Mouse (Mus musculus) liver, embryonic 15.5 days (tissue): ENCODE data around the gene Nek2. TPM values are rescaled to one million over a fixed set of nuclear protein-coding genes. Genes with fewer than 3 reads are reported as not detected.

Experiments
- ATAC-seq: fragments of 200-750 bp; cut with Nextera tagmentation; 2 replicates; pipeline ENCODE4 v1.8.0; 2017; ENCODE audit warnings: moderate number of reproducible peaks, mild to moderate bottlenecking, moderate library complexity; ENCODE audit not compliant: insufficient read depth
- H3K27ac ChIP-seq: fragments of 300-500 bp; sonication (generic); replicated peaks from 2 replicates; pipeline ENCODE4 v1.5.1; 2015; ENCODE audit warnings: mild to moderate bottlenecking, inconsistent platforms
- H3K27me3 ChIP-seq: fragments of 300-500 bp; sonication (generic); 2 replicates; pipeline ENCODE4 v1.6.1; 2015; ENCODE audit warnings: mild to moderate bottlenecking, inconsistent platforms
- H3K36me3 ChIP-seq: fragments of 300-500 bp; sonication (generic); replicated peaks from 2 replicates; pipeline ENCODE4 v1.6.1; 2015; ENCODE audit warnings: moderate library complexity, mild to moderate bottlenecking, inconsistent platforms
- H3K4me1 ChIP-seq: fragments of 300-500 bp; sonication (generic); replicated peaks from 2 replicates; pipeline ENCODE4 v1.6.1; 2015; ENCODE audit warnings: inconsistent platforms
- H3K4me2 ChIP-seq: fragments of 300-500 bp; sonication (generic); 2 replicates; pipeline ENCODE4 v1.6.1; 2015; ENCODE audit warnings: moderate library complexity, mild to moderate bottlenecking, inconsistent platforms
- H3K4me3 ChIP-seq: fragments of 300-500 bp; sonication (generic); replicated peaks from 2 replicates; pipeline ENCODE4 v1.5.1; 2015; ENCODE audit warnings: mild to moderate bottlenecking, inconsistent platforms
- H3K9ac ChIP-seq: fragments of 300-500 bp; sonication (generic); 2 replicates; pipeline ENCODE4 v1.6.1; 2015; ENCODE audit warnings: moderate library complexity, mild to moderate bottlenecking, inconsistent platforms
- H3K9me3 ChIP-seq: fragments of 300-500 bp; sonication (generic); replicated peaks from 2 replicates; pipeline ENCODE4 v1.6.1; 2016; ENCODE audit warnings: inconsistent platforms
- WGBS: fragments of 180-500 bp; shearing (Covaris S2); methylation state at CpG from one replicate; pipeline ENCODE4 v1.1.7; 2015; ENCODE audit warnings: mixed read lengths; ENCODE audit not compliant: insufficient replicate concordance; 5-methylcytosine and 5-hydroxymethylcytosine counted together
- polyA plus RNA-seq: library from polyadenylated mRNA; unstranded; fragments of >200 nt; fragmentation: Nextera tagmentation; extraction: Ambion mirVana; gene quantifications from 2 replicates; pipeline ENCODE4 v1.2.1, GENCODE M21; 2015

Gene Nek2
- polyA plus RNA-seq, 1 experiment from 2014 or later = 33.5 TPM

DNA sequence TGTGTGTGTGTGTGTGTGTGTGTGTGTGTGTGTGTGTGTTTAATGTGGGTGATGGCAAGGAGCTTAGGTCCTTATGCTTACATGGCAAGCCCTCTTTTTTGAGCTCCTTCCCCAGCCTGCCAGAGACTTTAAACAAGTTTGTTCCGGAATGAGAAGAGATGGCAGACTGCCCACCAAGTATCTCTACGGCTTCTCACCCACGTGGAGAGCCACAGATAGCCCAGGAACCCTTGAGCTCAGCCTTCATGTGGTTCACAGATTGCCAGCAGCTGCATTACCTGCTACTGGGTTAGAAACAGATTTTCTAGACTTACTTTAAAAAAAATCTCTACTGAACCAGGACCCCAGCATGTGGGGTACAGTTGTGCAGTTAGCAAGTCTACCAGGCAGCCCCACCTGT lies 38.6 kb downstream of the Nek2 start:
- H3K27ac ChIP-seq = no peak overlapping the region
- H3K4me2 ChIP-seq = no peak overlapping the region
- no peak for ATAC-seq
- no peak overlapping the region for H3K9ac ChIP-seq
- WGBS = 49% methylated on average over 3 of the region's 3 CpGs
- H3K27me3 ChIP-seq = peaks cover 11% of the 10 kb centered on the region; the same call in 1 of the 2 replicates
- no peaks in the 10 kb centered on the region for H3K36me3 ChIP-seq
- peaks cover 25% of the 10 kb centered on the region for H3K4me1 ChIP-seq
- no peak overlapping the region for H3K4me3 ChIP-seq
- H3K9me3 ChIP-seq = no peaks in the 10 kb centered on the region

DNA sequence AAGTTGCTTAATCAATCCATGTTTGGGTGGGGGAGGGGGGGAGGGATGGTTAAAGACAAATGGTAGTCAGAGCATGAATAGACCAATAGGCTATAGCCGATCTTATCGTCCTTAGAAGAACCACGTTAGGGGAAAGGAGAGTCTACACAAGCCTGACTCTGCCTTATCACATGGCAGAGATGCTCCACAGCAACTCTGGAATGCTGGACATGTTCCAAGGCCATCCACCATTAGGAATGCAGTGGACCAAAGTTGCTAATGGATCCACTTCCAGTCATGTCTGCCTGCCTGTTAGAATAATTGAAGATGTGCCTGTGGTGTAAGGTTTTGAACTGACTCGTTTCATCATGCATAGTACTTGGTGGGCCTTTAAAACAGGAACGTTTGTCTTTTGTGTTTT lies 40.0 kb downstream of the Nek2 start:
- Histone ChIP-seq H3K4me3 (no peak overlapping the region), H3K4me1 (peaks cover 12% of the 10 kb centered on the region), H3K36me3 (no peaks in the 10 kb centered on the region), H3K27me3 (peaks cover 14% of the 10 kb centered on the region; the same call in 1 of the 2 replicates), H3K4me2 (no peak overlapping the region), H3K9me3 (no peaks in the 10 kb centered on the region), H3K9ac (no peak overlapping the region), H3K27ac (no peak overlapping the region)
- WGBS = 50% methylated on average over 5 of the region's 5 CpGs
- no peak for ATAC-seq

DNA sequence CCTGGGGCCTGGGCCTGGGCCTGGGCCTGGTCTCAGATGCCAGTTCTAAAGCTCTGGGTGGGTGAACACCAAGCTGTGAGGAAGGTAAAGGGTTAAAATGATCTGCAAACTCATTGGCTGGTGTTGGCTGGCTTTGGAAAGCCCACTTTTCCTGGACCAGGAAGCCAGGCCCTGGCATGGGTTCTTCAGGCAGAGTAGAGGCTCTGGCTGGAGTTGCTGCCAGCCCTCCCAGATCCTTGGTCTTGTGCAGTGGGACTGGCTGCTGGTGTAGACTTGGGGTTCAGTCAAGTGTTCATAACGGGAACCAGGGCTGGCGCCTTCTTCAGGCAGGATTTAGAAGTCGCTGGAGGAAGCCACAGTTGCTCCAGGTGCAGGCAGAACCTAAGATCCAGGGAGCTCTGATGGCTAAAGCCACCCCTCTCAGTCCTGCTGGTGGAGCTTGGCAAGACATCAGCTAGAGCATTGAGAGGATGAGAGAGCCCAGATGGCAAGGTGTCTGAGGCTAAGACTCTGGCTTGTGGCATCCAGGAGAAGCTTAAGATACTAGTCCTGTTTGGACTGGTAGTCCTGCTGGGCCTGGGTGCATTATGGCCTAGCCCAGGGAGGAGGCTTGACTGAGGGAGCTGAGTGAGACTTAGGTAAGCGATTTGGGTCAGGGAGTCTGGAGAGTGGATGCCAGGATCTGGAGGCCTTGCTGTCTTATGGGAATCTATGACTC lies 42.7 kb downstream of the Nek2 start:
- no peak overlapping the region for H3K9ac ChIP-seq
- no peak overlapping the region for H3K27ac ChIP-seq
- ATAC-seq = no peak
- peaks cover 20% of the 10 kb centered on the region for H3K27me3 ChIP-seq
- H3K4me3 ChIP-seq = no peak overlapping the region
- H3K9me3 ChIP-seq = no peaks in the 10 kb centered on the region
- 0 out of 2 replicates have a peak, but pooled peaks cover 2% of the 10 kb centered on the region for H3K4me1 ChIP-seq
- 67% methylated on average over 4 of the region's 4 CpGs for WGBS
- H3K4me2 ChIP-seq = no peak overlapping the region
- H3K36me3 ChIP-seq = no peaks in the 10 kb centered on the region

DNA sequence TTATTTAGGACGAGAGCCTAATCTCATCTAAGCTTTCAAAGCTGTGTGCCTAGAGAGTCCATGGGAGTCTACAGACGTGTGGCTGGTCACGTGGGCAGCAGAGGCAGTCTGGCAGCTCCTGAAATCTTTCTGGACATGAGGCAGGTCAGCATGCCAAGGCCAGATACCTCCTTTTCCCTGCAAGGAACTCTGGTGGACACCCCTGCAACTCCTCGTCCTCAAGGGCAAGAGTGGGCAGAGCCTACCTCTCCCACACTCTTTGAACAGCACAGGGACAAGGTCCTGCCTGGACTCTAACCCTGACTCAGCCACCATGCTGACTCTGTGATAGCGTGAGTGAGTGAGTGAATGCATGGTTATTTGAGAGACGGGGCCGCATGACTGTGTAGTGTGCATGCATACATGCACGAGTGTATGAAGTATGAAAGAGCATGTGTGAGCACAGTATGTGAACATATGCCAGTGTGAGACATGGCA lies 43.3 kb downstream of the Nek2 start:
- Histone ChIP-seq H3K4me3 (no peak overlapping the region), H3K27ac (no peak overlapping the region), H3K27me3 (peaks cover 24% of the 10 kb centered on the region), H3K4me2 (no peak overlapping the region), H3K9me3 (no peaks in the 10 kb centered on the region), H3K4me1 (no peaks in the 10 kb centered on the region), H3K36me3 (no peaks in the 10 kb centered on the region), H3K9ac (no peak overlapping the region)
- 65% methylated on average over 8 of the region's 8 CpGs for WGBS
- no peak for ATAC-seq

DNA sequence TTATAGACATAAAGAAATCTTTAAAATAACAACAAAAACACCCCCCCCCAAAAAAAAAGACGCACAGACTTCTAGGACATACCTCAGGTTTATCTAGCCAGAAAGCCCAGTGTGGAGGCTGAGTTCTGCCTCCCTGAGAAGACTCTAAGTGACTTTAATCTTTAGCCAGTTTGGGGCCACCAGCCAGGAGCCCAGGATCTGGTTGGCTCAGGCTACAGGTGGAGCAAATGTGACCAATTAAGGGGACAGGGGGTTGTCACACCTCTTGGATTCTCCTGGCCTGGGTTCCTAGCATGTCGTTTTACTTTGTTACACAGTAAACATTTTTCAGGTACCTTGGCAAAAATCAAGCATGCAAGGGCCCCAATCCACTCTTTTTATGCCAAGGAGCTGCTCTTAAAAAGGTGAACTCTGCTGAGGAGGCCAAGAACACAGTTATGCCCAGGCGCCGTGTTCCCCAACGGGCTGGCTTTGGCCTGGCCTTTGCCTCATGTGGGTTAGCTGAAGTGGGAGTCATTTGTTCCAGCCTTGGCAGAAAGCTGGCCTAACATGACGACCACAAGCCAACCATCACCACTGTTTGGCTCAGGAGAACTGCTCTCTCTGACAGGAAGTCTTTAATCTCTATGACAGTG lies 50.9 kb downstream of the Nek2 start:
- no peak overlapping the region for H3K4me2 ChIP-seq
- H3K4me1 ChIP-seq = peaks cover 17% of the 10 kb centered on the region
- no peak overlapping the region for H3K9ac ChIP-seq
- no peaks in the 10 kb centered on the region for H3K9me3 ChIP-seq
- H3K27me3 ChIP-seq = peaks cover 52% of the 10 kb centered on the region
- no peak for ATAC-seq
- WGBS = 63% methylated on average over 6 of the region's 6 CpGs
- no peak overlapping the region for H3K4me3 ChIP-seq
- no peak overlapping the region for H3K27ac ChIP-seq
- no peaks in the 10 kb centered on the region for H3K36me3 ChIP-seq

DNA sequence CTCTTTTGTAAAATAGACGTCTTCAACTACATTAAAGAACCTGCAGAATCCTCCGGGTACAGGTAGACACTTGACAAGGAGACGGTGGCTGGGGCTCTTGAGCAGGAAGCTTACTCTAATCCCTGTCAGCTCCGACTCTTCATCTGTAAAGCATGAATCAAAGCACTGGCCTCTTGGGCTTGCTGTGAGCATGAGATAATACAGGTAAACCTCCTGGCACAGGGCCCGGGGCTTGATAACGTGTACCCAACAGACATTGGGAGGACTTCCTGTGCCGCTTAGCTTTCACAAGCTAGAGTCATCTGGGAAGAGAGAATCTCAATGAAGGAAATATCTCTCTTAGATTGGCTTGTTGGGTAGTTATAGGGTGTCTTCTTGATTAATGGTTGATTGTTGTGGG lies 53.8 kb downstream of the Nek2 start:
- H3K4me1 ChIP-seq = peaks cover 29% of the 10 kb centered on the region
- H3K4me2 ChIP-seq = no peak overlapping the region
- peaks cover 59% of the 10 kb centered on the region for H3K27me3 ChIP-seq
- no peak overlapping the region for H3K4me3 ChIP-seq
- no peaks in the 10 kb centered on the region for H3K9me3 ChIP-seq
- H3K36me3 ChIP-seq = no peaks in the 10 kb centered on the region
- 28% methylated on average over 7 of the region's 7 CpGs for WGBS
- no peak overlapping the region for H3K9ac ChIP-seq
- 0 out of 2 replicates have a peak, but pooled peaks have one; percentile 20 for ATAC-seq
- H3K27ac ChIP-seq = no peak overlapping the region

DNA sequence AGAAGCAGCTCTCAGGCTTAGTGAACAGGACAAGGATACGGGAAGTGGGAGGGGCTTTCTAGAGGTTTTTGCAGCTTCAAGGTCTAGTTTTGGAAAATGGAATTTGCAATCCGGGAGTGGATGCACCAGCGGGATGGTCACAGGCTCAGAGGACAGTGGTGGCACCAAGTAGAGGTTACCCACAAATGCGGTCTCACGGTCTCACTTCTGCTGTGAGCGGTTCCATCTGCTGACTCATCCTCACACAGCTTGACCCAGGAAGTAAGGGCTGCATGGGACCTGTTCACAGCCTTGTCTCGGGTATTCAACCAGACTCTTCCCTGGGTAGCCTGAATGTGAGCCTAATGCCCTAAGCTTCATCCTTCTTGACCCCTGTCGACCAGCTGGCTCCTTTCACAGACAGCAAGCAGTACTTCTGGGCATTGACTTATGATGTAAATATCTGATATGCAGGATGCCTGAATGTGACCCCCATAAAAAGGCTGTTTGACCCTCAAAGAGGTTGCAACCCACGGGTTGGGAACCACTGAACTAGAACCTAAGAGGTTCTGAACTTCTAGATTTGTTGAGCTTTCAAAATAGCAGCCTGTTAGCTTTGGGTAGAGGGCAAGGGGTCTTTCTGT lies 54.5 kb downstream of the Nek2 start:
- Histone ChIP-seq H3K27ac (no peak overlapping the region), H3K27me3 (peaks cover 59% of the 10 kb centered on the region), H3K9ac (no peak overlapping the region), H3K9me3 (no peaks in the 10 kb centered on the region), H3K4me3 (no peak overlapping the region), H3K4me1 (peaks cover 37% of the 10 kb centered on the region), H3K36me3 (no peaks in the 10 kb centered on the region), H3K4me2 (no peak overlapping the region)
- 0 out of 2 replicates have a peak, but pooled peaks have one; percentile 40 for ATAC-seq
- 46% methylated on average over 9 of the region's 9 CpGs for WGBS

DNA sequence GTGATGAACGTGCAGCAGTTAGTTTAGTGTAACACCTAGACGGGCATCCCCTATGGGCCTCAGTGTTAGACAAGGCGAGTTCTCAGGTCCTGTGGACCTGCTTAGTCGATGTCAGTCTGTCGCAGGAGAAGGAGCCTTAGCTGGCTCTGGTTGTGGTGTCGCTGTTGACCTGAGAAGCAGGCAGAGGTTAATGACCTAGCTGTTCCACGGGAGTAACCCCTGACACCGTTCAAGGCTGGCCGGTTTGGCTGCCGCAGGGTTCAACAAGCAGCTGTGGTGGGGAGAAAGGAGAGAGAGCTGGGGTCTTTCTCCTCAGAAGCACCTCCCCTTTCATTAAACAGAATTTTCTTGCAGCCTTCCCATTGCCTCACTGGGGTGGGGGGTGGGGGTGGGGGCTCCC lies 56.4 kb downstream of the Nek2 start:
- Histone ChIP-seq H3K36me3 (no peaks in the 10 kb centered on the region), H3K4me2 (no peak overlapping the region), H3K9me3 (no peaks in the 10 kb centered on the region), H3K27me3 (peaks cover 52% of the 10 kb centered on the region), H3K9ac (no peak overlapping the region), H3K27ac (0 out of 2 replicates have a peak overlapping the region, but pooled peaks have one; percentile 29), H3K4me3 (no peak overlapping the region), H3K4me1 (peaks cover 56% of the 10 kb centered on the region)
- no peak for ATAC-seq
- 69% methylated on average over 10 of the region's 10 CpGs for whole genome bisulfite sequencing

DNA sequence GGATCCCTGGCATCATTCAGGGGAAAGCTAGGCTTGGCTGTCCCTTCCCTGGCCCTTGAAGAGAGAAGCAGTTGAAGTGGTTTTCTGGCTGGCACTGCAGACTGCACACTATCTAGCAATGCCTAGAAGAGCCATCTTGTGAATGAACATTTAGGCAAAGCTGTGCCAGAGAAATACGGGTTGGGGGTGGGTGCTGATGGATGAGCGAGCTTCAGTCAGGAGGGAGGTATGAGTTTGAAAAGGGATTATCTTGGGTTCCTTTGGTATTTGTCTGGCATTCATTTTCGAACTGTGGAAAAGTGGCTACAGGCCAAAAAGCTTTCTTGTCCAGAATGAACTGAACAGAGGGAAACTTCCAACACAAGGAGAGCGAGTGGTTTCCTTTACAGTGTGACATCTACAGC lies 57.3 kb downstream of the Nek2 start:
- no peaks in the 10 kb centered on the region for H3K9me3 ChIP-seq
- peaks cover 64% of the 10 kb centered on the region for H3K4me1 ChIP-seq
- 69% methylated on average over 4 of the region's 4 CpGs for WGBS
- no peak overlapping the region for H3K4me2 ChIP-seq
- no peak for ATAC-seq
- H3K27me3 ChIP-seq = peaks cover 48% of the 10 kb centered on the region
- no peak overlapping the region for H3K9ac ChIP-seq
- H3K27ac ChIP-seq = peak overlapping the region; percentile 29; the same call in 1 of the 2 replicates
- H3K36me3 ChIP-seq = no peaks in the 10 kb centered on the region
- no peak overlapping the region for H3K4me3 ChIP-seq

DNA sequence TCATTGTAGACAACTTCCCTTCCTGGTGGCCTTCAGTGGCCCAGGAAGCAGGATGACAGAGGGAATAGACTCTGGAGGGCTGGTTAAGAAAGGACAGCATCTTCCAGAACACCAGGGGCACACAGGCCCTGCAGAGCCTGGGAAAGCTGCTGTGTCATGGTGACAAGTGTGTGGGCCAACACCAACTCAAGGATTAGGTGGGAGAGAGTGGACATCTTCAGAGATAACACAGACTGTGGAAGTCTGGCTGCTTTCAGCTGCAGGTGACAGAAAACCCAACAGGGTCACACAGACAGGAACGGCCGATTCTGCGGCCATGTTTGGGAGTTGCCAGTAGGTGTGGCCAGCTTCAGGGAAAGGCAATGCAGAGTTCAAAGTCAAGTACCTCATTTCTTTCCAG lies 59.0 kb downstream of the Nek2 start:
- Histone ChIP-seq H3K27ac (peak overlapping the region; percentile 61), H3K36me3 (no peaks in the 10 kb centered on the region), H3K4me1 (peaks cover 64% of the 10 kb centered on the region), H3K4me3 (no peak overlapping the region), H3K9me3 (no peaks in the 10 kb centered on the region), H3K9ac (no peak overlapping the region), H3K4me2 (peak overlapping the region; percentile 31; the same call in 1 of the 2 replicates), H3K27me3 (peaks cover 32% of the 10 kb centered on the region)
- 51% methylated on average over 3 of the region's 3 CpGs for WGBS
- peak; percentile 60 for ATAC-seq

DNA sequence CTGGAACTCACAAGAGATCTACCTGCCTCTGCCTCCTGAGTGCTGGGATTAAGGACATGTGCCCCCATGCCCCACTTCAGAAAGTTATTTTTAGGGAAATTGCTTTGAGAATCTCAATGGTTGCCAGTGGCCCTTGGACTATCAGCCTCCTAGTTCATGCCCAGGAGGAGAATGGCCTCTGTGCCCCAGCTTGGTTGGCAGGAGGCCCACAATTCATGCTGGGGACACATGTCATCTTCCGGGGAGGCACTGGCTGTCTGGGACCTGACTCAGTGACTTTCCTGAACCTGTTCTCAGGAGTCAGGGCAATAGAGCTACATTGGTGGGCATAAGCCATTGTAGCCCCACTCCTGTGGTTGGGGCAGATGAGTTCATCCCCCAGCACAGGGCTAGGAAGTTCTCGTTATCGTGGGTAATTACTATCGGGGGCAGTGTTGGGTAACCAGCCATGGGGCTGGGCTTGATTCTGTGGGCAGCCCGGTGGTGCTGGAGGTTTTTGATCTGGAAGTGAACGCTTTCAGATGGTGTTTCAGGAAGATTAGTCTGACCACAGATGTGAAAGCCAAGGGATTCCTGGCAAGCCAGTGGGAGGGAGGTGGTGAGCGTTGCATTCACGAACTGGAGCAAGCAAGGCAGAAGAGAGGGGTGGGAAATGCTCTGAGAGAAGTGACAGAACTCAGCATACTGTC lies 59.8 kb downstream of the Nek2 start:
- peak overlapping the region; percentile 46 for H3K4me2 ChIP-seq
- no peaks in the 10 kb centered on the region for H3K9me3 ChIP-seq
- ATAC-seq = no peak
- H3K27me3 ChIP-seq = peaks cover 27% of the 10 kb centered on the region
- no peaks in the 10 kb centered on the region for H3K36me3 ChIP-seq
- H3K4me1 ChIP-seq = peaks cover 56% of the 10 kb centered on the region
- no peak overlapping the region for H3K9ac ChIP-seq
- 16% methylated on average over 8 of the region's 8 CpGs for WGBS
- peak overlapping the region; percentile 61 for H3K27ac ChIP-seq
- no peak overlapping the region for H3K4me3 ChIP-seq
